Mouse (Mus musculus) spleen, adult 10 weeks (tissue): ENCODE data around the gene Ccdc171. TPM values are rescaled to one million over a fixed set of nuclear protein-coding genes. Genes with fewer than 3 reads are reported as not detected.

Experiments used
- polyA plus RNA-seq: library from polyadenylated mRNA; stranded (reverse); fragments of 350-450 nt; fragmentation: Illumina TruSeq; extraction: RNeasy Lipid Tissue Mini Kit (QIAGEN cat#74804); gene quantifications from one replicate; pipeline ENCODE4 v1.2.3, GENCODE M21; 2015; ENCODE audit warnings: low replicate concordance; ENCODE audit not compliant: insufficient read depth

Ccdc171 gene
- 11.3 TPM for polyA plus RNA-seq

DNA sequence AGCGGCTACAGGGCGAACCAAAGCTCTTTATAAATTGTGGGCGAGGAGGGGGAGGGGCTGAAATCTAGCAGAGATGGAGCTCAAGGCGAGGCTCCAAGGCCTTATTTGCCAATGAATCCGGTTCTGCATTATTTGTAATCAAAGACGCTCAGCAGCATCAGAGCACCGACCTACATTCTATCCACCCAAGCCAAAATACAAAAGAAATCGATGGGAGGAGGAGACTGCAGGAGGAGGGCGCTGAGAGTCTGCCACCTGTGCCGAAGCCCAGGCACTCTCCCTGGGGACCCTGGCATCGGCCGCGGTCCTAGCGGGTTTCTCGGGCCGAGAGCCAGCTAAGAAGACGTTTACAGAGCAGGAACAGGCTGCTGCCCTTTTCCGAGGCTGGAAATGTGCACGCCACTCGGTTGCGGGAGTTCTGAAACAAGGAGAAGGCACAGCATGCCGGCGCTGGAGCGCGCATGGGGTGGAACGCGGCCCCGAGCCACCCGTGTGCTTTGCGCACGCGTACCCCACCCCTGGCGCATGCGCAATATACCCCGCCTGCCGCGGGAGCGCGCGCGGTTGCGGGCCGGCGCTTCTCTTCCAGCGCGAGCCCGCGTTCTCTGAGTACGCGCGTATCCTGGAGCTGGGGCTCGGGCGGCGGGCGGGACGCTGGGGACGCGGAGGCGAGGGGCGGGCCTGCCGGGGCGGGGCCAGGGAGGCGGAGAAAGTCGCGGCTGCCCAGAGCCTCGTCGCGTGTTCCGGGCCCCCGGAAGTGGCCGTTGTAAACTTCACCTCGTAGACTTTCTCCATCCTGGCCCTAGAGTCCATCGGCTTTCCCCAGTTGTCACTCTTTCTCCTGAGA is at the start of gene Ccdc171:
Gene Ccdc171, plus strand, starts transcription at position 703 of the 847 bp plus-strand sequence.

DNA sequence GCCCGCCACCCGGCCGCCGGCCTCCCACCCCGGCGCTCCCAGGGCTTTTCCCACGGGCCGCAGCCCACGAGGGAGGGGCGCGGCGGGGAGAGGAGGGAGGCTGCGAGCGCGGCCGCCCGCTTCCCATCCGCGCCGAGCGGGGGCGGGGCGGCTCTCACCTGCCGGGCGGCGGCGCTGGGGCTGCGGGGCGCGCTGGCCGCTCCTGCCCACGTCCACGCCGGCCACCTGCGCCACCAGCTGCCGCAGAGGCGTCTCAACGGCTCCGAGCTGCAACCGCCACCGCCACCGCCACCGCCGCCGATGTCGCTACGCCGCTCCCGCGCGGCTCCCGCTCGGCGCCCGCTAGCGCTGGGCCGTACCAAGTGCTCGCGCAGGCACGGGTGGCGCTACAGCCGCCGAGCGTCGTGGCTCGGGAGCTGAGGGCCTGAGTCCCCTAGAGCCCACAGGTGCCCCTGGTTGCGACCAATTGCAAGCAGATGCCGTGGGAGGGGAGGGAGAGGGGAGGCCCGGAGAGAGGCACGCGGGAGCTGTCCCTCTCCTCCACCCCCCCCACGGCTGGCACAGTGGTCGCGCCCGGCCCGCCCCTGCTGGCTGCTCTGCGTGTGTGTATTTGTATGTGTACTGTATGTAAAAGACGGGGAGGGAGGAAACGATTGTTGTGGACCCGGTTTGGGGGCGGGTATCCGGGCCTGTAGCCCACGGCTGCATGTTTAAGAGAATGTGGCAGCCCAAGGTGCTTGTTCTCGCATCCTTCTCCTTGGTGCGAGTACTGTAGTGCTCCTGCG is 39.0 kb upstream of the Ccdc171 start, which contains the start of gene Psip1:
Gene Psip1, minus strand, starts transcription at position 343 of the 785 bp plus-strand sequence.

Other genes starting within 250 kb of the Ccdc171 start
- 28.2 TPM for gene Ttc39b, start 201.3 kb upstream of the Ccdc171 start, polyA plus RNA-seq
- gene Snapc3, start 107.8 kb upstream of the Ccdc171 start, polyA plus RNA-seq = 48.9 TPM
- 138 TPM for gene Psip1, start 39.1 kb upstream of the Ccdc171 start, polyA plus RNA-seq